Mouse (Mus musculus) T-cell, adult 2 months (primary cell): ENCODE results near the gene Tulp1.
"Not testable (repeated sequence)": the region's sequence is repeated elsewhere in the genome, so short reads cannot be mapped to it uniquely, and the experiment has no call there.

Source experiments
- DNase-seq: peaks from one replicate; pipeline ENCODE4 v3.0.0; 2022; ENCODE audit warnings: low spot score

Gene Tulp1

DNA sequence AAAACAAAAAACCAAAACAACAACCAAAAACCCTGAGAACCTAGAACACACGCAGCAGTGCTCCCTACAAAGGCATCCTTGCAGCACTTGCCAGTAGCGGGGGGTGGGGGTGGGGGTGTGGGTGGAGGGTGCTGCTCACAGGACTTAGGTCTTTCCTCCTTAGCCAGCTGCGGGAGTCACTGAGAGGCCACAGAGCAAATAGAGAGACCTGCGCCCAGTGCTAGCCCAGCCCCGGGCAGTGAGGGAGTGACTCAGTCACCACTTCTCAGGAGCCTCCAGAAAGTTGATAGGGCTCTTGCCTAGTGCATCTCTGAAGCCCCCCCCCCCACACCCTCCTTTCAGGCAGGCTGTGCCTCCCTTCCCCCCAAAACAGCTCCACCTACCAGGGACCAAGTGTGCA lies 4.0 kb upstream of the Tulp1 start:
- DNase-seq = no peak

DNA sequence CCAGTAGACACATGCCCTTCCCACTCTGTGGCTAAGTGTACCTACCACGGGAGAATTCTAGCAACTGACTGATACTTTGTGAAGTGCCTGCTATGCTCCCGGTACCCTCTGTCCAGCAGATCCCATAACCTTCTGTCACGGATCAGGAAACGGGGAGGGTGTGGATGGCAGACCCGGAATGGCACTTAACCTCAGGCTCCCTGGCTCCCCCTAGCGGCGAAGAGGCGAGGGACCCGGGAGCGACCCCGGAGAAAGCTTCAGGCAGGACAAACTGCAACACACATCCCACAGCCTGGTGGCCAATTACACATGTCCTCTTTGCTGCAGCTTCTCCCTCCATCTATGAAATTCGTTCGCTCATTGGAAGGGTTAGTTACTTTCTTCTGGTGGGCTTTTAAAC lies 3.4 kb upstream of the Tulp1 start:
- DNase-seq = peak; percentile 63

DNA sequence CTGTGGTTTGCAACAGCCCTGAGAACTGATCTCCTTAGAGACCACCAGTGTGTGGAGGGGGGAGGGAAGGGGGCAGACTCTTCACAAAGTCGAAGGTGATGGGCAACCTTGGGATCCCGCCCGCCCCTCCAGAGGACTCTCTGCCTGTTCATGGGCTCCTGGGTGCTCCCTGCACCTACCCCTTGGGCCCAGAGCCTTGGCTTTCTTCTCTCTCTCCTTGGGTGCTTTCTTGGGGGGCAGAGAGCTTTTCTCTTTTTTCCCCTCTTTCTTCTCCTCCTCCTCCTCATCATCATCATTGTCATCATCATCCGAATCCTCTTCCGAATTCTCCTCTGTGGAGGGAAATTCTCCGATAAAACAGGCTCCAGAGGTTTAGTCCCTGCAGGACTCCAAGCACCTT lies 1.5 kb downstream of the Tulp1 start:
- DNase-seq = no peak

DNA sequence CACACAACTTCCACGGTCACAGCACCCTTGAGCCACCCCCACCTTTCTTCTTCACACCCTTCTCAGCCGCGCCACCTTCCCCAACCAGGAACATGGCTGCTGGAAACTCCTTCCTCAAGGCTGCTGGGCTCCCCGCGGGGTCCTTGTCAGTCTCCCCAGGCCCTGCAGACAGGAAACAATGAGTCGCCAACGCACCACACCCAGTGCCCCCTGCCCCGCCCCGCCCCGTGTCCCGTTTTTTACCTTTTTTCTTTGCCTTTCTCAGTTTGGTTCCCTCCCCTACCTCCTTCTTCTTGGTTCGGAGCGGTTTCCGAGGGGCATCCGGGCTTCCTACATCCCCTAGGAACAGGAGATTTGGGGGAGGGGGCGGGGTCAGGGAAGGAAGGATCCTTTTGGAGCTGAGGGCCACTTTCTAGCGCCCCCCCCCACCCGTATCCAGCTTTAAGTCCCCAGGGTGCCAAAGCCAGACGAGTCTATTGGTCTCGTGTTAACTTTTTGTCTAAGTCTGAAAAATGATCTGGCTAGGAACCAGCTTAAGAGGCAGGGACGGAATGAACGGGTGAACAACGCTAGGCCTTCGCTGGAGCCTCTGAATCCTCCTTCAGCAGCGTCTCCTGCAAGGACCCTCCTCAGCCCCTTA lies 2.2 kb downstream of the Tulp1 start:
- DNase-seq = no peak

DNA sequence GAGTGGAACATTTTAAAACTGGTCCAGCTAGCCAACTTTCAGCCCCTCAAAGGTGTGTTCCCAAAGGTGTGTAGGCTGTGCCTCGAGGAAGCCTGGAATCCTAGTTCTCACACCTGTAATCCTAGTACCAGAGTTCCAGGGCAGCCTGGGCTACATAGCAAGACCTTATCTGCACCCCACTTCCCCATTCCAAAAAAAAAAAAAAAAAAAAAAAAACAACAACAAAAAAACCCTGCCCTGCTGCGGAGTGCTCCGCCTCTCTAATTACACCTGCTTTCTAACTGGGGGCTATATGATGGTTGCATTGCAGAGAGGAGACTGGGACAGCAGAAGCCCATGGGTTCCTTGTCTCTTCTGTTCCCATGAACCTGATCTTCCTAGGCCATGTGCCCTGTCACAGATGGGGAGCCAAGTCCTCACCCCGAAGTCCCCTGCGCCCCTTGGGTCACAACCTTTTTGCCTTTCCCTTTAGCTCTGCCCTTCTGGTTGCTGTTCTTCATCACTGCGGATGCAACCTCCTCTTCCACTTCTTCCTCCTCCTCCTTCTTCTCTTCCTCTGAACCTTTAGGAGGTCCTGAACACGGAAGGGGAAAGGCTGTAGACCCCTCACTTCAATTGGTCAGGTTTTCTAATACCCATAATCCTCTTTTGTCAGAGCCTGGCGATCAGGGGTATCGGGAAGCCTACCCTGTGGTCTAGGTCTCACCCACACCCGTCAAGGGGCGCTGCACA lies 2.9 kb downstream of the Tulp1 start:
- no peak for DNase-seq

DNA sequence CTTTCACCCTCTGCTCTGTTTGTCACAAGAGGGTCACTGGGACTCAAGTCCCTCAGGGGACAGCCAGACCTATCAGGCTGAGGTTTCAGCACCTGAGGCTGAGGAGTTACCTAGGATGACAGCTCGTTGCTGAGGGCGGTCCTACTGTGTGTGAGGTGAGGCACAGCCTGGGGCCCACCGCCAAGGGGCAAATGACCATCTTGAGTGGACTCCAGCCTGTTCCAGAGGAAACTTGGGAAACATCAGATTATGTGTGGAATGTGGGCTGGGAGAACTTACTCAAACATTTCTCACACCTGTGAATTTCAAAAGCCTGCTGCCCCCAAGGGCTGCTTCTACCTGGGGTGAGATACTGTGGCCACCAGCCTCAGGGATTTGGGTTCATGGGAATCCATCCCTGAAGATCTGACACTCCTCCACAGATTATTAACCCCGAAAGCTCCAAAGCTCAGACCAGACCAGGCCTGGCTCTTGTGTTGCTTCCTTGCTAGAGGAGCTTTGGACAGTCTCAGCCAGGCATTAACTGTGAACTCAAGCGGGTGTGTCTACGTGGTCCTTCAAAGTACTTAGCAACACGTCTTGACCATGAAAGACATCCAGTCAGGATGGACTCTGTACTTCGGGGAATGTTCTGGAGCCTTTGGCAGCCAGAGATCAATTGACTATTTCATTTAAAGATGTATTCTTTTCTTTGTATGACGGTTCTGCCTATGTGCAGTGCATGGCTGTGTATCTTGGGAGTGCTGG lies 4.3 kb downstream of the Tulp1 start:
- no peak for DNase-seq

DNA sequence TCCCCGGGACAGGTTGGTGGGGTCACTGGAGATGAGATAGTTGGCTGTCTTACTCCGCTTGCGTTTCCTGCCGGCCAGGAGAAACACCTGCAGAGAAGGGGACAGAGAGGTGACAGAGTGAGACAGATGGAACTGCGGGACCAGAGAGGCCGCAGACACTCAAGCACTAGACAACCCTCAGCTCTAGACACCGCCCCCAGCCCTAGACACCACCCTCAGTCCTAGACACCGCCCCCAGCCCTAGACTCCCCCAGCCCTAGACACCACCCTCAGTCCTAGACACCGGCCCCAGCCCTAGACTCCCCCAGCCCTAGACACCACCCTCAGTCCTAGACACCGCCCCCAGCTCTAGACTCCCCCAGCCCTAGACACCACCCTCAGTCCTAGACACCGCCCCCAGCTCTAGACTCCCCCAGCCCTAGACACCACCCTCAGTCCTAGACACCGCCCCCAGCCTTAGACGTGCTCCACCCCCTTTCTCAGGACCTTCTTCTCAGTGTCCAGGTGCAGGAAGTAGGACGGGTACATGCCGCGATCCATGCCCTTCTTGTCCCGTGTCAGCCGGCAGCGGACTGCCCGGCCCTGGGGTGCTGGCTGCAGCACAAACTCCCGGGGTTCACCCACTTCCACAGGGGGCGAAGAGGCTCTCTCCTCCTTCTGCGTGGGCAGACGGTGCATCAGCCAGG lies 6.3 kb downstream of the Tulp1 start:
- not testable (repeated sequence) for DNase-seq

DNA sequence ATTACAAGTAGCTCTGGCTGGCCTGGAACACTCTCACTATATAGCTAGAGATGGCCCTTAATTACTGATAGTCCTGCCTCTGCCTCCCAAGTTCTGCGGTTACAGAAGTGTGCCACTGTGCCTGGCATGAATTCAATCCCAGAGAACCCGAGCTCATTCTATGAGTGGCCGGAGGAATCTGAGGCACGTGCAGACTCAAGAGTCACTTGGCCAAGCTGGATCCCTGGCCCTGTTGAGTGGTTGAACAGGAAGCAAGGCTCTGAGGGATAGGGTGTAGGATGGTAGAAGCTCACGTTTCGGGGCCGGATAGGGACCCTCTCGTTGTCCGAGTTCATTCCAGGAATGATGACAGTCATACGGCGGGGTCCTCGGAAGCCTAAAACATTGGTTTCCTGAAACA lies 9.2 kb downstream of the Tulp1 start:
- no peak for DNase-seq

DNA sequence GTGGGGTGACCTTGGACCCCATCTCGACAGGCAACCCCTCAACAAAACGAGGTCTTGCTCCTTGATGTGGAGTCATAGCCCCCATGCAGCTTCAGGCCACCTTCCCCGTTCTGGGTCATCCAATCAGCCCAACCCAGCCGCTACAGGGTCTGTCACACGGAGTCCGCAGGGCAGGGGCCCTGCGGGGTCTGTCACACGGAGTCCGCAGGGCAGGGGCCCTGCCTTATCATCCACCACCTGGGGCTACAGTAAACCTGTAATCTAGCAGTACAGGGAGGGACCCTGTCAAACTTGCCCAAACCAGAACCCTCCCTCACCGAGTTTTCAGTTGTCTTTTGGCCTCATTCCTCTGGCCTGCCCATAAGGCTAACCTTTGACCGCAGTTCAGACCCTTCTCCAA lies 13.0 kb downstream of the Tulp1 start:
- DNase-seq = no peak

DNA sequence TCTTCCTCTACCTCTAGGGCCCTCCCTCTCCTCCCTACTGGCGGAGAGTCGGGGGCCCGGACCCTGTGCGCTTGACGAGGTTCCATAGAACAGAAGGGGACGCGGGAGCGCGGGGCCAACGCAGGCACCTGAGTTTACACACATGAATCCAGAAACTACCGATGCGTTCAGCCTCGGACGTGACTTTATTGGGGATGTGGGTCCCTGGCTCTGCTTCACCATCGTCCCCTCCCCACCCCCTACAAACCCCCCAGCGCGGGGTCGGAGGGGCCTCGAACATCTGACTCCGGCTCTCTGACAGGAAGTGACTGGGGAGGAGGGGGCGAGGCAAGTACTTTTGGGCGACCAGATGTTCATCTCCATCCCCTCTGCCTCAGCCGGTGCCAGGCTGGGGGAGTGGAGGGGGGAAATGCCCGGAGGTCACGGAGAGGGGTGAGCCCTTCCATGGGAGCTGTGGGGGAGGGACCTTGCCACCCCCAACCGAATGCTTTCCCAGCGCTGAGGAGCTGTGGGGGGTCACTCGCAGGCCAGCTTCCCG lies 13.6 kb downstream of the Tulp1 start:
- no peak for DNase-seq

DNA sequence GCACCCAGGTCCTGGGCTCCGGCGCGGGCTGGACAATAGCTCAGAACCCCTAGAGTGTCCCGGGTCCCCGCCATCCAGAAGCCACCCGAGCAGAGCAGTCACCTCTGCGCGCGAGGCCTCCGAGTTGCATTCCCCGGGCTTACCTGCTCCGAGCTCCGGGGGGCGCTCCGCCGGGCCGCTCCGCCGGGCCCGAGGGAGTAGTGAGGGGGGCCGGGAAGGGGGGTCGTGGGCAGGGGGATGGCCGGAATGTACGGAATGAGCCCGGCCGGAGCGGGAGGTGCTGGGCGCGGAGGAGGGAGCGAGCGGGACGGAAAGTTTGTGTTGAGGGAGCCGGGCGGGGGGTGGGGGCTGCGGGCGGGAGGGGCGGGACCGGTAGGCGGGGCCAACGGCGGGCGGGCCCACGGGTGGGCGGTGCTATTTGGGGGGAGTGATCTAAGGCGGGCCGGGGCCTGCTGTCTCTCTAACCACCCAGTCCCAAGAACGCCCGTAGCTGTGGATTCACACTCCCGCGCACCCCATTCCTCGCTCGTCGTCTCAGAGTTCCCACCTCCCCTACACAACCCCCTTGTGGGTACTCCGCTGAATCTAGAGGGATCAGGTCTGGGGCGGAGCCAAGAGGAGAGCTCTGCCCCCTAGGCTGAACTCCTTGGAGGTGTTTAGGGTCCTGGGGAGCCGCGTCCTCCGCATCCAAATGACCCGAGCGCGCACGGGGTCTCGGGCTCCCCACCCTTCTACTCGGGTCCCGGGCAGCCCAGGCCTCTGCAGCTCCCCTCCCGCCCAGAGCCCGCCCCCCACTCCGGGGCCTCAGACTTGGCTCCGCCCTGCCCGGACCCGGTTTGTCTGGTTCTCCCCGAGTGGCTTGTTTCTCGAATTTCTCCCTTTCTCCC lies 14.3 kb downstream of the Tulp1 start, which contains the start of gene Tead3:
Gene Tead3 (minus strand): TSS at position 352 of the 887 bp plus-strand sequence.
- peak; percentile 41 for DNase-seq

DNA sequence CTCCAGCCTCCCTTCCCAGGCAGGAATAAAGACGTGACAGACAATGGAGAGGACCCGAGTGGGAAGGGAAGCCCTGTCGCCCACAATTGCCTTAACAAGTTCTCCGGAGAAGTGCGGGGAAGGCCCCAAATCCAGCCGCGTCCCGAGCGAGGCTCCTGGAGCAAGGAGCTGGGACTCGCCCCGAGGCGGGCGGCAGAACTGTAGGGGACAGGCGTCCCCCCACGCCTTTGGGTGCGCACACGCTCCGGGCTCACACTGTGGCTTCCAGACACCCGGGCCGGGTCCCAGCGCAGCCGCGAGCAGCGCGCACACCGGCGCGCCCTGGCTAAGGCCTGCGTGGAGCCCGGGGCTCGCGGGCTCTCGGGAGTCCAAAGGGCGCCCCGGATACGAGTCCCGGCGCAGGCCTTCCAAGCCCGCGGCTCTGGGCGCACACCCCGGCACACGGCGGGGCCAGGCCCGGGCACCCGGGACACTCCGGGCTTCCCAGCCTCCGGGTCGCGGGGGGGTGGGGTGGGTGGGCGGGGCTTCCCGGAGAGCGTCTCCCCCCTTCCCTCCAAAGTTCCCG lies 15.0 kb downstream of the Tulp1 start:
- DNase-seq = no peak

DNA sequence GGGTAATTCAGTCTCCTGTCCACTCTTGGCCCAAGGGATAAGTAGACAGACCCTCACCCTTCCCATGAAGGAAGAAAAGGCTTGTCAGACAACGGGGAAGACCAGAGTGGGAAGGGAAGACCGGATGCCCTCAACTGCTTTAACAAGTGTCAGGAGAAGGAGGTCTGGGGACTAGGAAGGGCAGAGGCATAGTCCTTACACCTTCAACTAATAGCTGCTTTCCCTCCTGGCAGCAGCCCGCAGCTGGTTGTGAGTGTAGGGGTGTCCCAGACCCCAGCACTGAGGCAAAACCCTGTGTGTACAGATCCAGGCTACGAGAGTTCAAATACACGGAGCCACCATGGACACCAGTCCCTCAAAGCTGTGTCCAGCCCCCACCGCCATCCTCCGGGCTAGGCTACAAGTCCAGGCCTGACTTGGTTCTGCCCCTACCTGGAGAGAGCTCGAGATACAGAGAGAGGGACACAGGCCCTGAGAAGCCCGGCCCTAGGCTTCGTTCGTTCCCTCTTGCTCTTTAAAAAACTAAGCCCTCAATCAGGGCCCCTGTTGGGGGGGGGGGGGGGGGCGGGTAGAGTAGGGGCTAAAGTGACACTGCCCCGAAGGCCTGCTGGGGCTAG lies 15.7 kb downstream of the Tulp1 start:
- DNase-seq = no peak

DNA sequence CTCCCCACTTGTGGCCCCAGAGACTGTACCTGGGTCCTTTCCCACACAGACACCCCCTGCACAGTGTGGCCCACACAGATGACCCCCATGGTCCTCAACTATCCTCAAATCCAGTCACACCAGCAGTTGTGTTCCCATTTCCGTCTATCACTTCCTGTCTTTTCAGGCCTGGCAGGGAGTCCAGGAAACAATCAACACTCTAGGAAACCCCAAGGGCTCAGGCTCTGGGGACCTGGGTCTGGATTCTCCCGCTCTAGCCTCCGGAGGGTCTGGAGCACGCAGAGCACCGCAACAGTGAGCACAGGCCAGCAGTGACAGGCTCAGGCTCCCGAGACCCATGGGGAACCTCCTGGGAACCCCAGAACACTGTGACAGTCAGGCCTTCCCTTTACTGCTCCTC lies 16.8 kb downstream of the Tulp1 start:
- no peak for DNase-seq

DNA sequence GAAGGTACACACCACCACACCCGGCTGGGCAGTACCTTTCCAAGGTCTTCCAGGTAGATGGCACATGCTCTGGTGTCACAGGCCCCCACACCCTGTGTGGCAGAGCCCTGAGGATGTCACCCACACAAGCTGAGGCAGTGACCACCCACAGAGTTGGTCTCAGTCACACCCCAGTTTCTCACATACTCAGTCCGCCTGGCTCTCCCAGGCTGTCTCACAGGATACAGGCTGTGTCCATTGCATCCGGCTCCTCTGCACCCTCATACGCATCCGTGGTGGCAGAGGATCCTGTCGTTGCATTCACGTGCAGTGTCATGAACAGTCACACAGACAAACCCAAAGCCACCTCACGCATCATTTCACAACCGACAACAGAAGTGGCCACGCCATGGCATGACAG lies 17.7 kb downstream of the Tulp1 start:
- no peak for DNase-seq

DNA sequence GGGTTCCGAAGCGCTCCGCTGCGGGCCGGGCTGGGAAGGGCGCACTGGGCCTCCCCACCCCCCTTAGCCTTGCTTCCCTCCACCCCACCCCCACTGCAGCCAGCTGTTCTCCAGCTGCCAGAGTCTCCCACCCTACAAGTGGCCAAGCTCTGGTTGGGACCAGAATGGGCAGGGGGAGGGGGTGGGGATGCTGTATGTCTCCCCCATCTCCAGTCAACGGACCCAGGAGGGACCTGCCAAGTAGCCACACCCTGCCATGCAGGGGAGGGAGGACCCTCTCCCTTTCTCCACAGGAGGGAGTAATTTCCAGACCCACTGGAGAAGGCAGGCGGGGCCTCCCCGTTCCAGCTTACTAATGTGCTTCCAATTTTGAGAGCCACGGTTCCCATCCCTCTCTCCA lies 19.1 kb downstream of the Tulp1 start:
- no peak for DNase-seq

DNA sequence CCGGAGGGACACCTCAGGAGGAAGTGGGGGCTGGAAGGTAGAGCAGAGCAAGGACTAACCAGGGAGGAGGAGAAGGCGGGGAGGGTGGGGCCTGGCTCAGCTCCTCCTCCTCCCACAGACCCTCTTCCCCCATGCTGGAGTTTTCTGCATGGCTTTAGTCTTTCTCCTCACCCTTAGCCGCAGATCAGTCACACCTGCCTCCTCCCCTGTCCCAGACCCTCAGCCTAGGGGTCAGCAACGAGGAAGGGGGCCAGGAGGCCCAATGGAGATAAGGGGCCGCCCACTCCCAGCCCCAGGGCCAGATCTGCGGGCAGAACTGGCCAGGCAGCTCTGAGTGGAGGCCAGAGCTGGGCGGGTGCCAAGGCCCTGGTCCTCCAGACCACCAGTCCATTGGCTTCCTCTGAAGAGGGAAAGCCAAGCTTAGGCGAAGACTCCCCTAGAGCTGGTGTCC lies 19.7 kb downstream of the Tulp1 start:
- no peak for DNase-seq

DNA sequence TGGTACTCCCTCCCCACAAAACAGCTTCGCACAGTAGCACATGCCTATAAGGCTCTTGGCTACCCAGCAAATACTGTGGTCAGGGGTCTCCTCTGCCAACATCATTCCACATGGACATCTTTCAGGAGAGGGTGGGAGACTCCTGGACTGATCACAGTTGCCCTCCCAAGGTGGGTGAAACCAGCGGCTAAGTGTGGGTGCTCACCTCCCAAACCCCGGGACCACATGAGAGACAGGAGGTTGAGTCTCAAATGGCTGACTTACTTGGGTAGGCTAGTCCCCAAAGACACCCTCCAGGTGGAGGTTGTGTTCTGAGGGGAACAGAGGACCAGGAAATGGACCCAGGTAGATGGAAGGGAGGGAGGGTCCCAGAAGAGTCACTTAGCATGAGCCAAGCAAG lies 20.4 kb downstream of the Tulp1 start:
- DNase-seq = no peak

DNA sequence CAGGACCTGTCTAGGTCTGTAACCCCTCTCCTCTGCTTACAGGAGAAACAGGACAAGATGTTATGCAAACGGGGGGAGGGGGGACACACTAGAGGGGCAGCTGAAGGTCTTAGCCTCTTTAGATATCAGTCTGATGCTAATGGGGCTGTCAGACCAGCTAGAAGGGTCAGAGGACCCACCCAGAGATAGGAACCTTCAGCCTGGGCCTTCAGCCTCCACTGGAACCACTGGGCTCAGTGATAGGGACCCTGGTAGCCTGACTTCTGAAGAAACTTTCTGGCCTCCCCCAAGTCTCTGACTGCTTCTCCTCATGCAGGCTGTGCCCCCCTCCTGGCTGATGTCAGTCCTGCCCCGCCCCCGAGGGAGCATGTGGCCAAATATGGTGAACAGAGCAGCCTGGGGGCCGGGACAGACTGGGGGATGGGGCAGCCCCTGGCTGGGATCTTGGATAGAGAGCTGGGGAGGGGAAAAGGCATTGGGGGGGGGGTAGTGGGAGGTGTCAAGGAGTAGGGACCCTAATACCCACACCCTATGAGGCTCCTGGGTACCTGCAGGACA lies 20.9 kb downstream of the Tulp1 start:
- DNase-seq = no peak

DNA sequence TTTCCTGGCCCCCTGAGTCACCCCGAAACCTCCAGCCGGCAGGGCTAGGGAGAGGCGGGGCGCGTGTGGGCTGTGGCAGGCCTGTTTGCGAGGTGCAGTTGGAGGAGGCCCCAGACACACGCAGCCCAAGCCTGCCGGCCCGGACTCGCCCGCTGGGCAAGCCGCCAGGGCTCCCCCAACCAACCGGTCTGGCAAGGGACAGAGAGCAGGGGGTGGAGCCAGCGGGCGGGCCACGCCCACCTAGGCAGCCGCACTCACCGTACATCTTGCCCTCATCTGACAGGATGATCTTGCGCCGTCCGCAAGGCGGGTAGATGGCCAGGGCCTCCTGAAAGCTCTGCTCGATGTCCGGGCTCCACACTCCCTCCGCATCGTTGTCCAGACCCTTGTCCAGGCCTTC lies 23.9 kb downstream of the Tulp1 start:
- DNase-seq = no peak
